Mouse (Mus musculus) testis, adult 2 months (tissue): ENCODE data around the gene Epha6.

Experiments
- CTCF ChIP-seq: fragments of 200-500 bp; IDR thresholded peaks from 2 replicates; pipeline ENCODE4 v1.5.1; 2012; ENCODE audit warnings: low read depth, mild to moderate bottlenecking, inconsistent platforms, low read length, moderate library complexity; ENCODE audit not compliant: control insufficient read depth, insufficient read depth, insufficient replicate concordance
- POLR2A ChIP-seq: fragments of 200-500 bp; IDR thresholded peaks from 2 replicates; pipeline ENCODE4 v1.6.1; 2012; ENCODE audit warnings: low read depth, mild to moderate bottlenecking, inconsistent platforms, low read length, moderate library complexity; ENCODE audit not compliant: control insufficient read depth

GRCm38 (mm10) chr16:60605832-60606583 lies 677 bp upstream of the Epha6 start:
- TF ChIP-seq POLR2A = no peak
- no peak for TF ChIP-seq CTCF
